8 mouse cellular contexts compared by ENCODE assay signal in the genomic region with DNA sequence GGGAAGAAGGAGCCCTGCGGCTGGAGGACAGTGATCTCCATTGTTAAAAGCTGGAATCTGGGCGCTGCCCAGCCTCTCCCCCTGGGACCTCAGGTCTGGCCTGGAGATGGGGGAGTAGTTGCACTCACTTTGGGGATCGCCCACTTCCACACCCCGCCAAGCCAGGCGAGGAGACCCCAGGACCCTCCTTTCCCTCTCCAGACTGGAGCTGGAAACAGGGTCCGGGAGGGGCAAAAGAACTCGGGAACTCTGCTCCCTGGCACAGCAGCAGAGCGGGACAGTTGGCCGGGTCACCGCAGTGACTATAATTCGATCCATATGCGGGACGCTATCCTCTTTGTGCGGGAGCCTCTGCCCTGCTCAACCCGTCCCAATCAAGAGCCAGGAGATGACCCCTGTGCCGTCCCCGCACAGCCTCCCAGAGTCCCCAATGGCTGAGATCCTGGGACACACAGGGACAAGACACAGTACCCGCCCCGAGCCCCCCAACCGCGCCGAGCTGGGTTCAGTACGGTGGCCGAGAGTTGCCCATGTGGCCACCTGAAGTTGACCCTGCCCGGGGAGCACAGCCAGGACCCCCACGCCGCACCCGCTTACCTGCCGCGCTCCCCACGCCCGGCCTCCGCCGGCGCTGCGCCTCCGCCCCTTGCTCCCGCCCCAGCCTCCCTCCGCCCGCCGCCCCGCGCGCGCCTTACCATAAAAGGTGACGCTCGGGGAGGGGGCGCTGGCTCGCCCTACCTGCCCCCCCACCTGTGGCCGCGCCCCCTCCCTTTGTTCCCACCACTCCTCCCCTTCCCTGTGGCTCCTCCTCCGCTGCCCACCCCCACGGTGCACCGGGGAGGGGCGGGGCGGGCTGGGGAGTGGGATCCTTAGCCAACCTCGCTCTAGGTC. TPM values are rescaled to one million over a fixed set of nuclear protein-coding genes. Genes with fewer than 3 reads are reported as not detected.
DNase-seq lines count a peak whose midpoint lies in the region; ATAC-seq lines count a peak whose summit lies in the region.

No protein-coding gene starts in this region.

- no peak overlapping the region for H3K27ac ChIP-seq in forebrain, embryonic 11.5 days (ENCODE audit: low read depth, low read length)
- H3K27ac ChIP-seq in intestine, embryonic 16.5 days (ENCODE audit: low read length) = peak overlapping the region; percentile 91
- peak overlapping the region; percentile 20; the same call in 1 of the 2 replicates for H3K27ac ChIP-seq in midbrain, embryonic 12.5 days (replicated peaks)

- H3K9ac ChIP-seq in forebrain, embryonic 11.5 days (ENCODE audit: low read length) = peak overlapping the region; percentile 56
- peak overlapping the region; percentile 86 for H3K9ac ChIP-seq in intestine, embryonic 16.5 days (ENCODE audit: low read depth, low read length)
- peak overlapping the region; percentile 57 for H3K9ac ChIP-seq in midbrain, embryonic 12.5 days (replicated peaks)

- H3K4me2 ChIP-seq in forebrain, embryonic 11.5 days (ENCODE audit: low read depth, low read length, severe bottlenecking) = peak overlapping the region; percentile 80
- H3K4me2 ChIP-seq in intestine, embryonic 16.5 days (ENCODE audit: low read depth, low read length) = peak overlapping the region; percentile 82
- peak overlapping the region; percentile 71 for H3K4me2 ChIP-seq in midbrain, embryonic 12.5 days (replicated peaks)

- peak; percentile 25 for ATAC-seq in forebrain, embryonic 11.5 days (replicated peaks; ENCODE audit: low FRiP score)
- peak; percentile 24; the same call in 1 of the 2 replicates for ATAC-seq in intestine, embryonic 16.5 days
- peak; percentile 51; the same call in 1 of the 2 replicates for ATAC-seq in midbrain, embryonic 12.5 days (ENCODE audit: low FRiP score, low read depth)
- ATAC-seq in erythroid progenitor cell, adult 5-6 weeks (replicated peaks; ENCODE audit: low FRiP score, poor library complexity, severe bottlenecking) = no peak

- peaks cover 16% of the 10 kb centered on the region; the same call in 1 of the 2 replicates for H3K4me1 ChIP-seq in forebrain, embryonic 11.5 days (replicated peaks; ENCODE audit: control insufficient read depth, insufficient read depth, low read length)
- H3K4me1 ChIP-seq in intestine, embryonic 16.5 days (ENCODE audit: control insufficient read depth, insufficient read depth, low read length) = peaks cover 42% of the 10 kb centered on the region
- H3K4me1 ChIP-seq in midbrain, embryonic 12.5 days = peaks cover 27% of the 10 kb centered on the region

- H3K36me3 ChIP-seq in forebrain, embryonic 11.5 days (ENCODE audit: control insufficient read depth, insufficient read depth, low read length) = no peaks in the 10 kb centered on the region
- 0 out of 2 replicates have a peak, but pooled peaks cover 7% of the 10 kb centered on the region for H3K36me3 ChIP-seq in intestine, embryonic 16.5 days (ENCODE audit: control insufficient read depth, insufficient read depth, low read length)
- H3K36me3 ChIP-seq in midbrain, embryonic 12.5 days = no peaks in the 10 kb centered on the region

- no peaks in the 10 kb centered on the region for H3K9me3 ChIP-seq in forebrain, embryonic 11.5 days (ENCODE audit: control insufficient read depth, low read length)
- H3K9me3 ChIP-seq in intestine, embryonic 16.5 days (ENCODE audit: control insufficient read depth, low read length) = no peaks in the 10 kb centered on the region
- H3K9me3 ChIP-seq in midbrain, embryonic 12.5 days = no peaks in the 10 kb centered on the region

- DNase-seq in 3134 (ENCODE audit: extremely low read depth, insufficient read length, low spot score) = peak; percentile 66
- DNase-seq in 3T3-L1 (ENCODE audit: low read depth, low spot score) = peak; percentile 70
- DNase-seq in forebrain, embryonic 11.5 days (ENCODE audit: low spot score) = peak; percentile 75
- DNase-seq in frontal cortex, postnatal 25 days (ENCODE audit: low spot score in 2 of 2) = no peak
- DNase-seq in layer of hippocampus, postnatal 25 days (ENCODE audit: extremely low spot score in 1 of 2, low spot score in 1 of 2) = no peak

- WGBS in forebrain, embryonic 11.5 days = under 1% methylated on average over 28 of the region's 57 CpGs
- WGBS in intestine, embryonic 16.5 days = under 1% methylated on average over 36 of the region's 57 CpGs
- WGBS in midbrain, embryonic 12.5 days = 2% methylated on average over 37 of the region's 57 CpGs

- H3K4me3 ChIP-seq in forebrain, embryonic 11.5 days (ENCODE audit: low read depth, low read length) = peak overlapping the region; percentile 46
- H3K4me3 ChIP-seq in intestine, embryonic 16.5 days (ENCODE audit: low read length) = peak overlapping the region; percentile 64
- H3K4me3 ChIP-seq in midbrain, embryonic 12.5 days = peak overlapping the region; percentile 46

- H3K27me3 ChIP-seq in forebrain, embryonic 11.5 days (ENCODE audit: control insufficient read depth, insufficient read depth, low read length) = peaks cover 21% of the 10 kb centered on the region
- no peaks in the 10 kb centered on the region for H3K27me3 ChIP-seq in intestine, embryonic 16.5 days (replicated peaks; ENCODE audit: control insufficient read depth, insufficient read depth, low read length)
- H3K27me3 ChIP-seq in midbrain, embryonic 12.5 days = peaks cover 47% of the 10 kb centered on the region

RNA-seq across cellular contexts. Expression of a gene that starts 6.4 kb away (rescaled TPM):
- polyA plus RNA-seq in forebrain, embryonic 11.5 days (2014; fragmentation: Nextera tagmentation; extraction: Ambion mirVana) = 21.4 and 24.8 TPM in 2 replicates
- 63.8 and 66.2 TPM in 2 replicates for polyA plus RNA-seq in intestine, embryonic 16.5 days (2015; fragmentation: Nextera tagmentation; extraction: Ambion mirVana)
- 22.2 and 28.7 TPM in 2 replicates for polyA plus RNA-seq in midbrain, embryonic 12.5 days (2016; fragmentation: Nextera tagmentation; extraction: Ambion mirVana)
- 1 to 10 TPM; 1.3 to 1.5 TPM for total RNA-seq in layer of hippocampus, postnatal 25 days (2021)
- total RNA-seq in erythroid progenitor cell, adult 5-6 weeks (2015; ENCODE audit: low replicate concordance) = 0.72 and 2.9 TPM in 2 replicates
- total RNA-seq in erythroid progenitor cell, adult 5-6 weeks (2017; ENCODE audit: low replicate concordance) = 0.77 TPM in 1 of 2 replicates, not detected in the other

RNA-seq across cellular contexts. Expression of a gene that starts 18.9 kb away (rescaled TPM):
- polyA plus RNA-seq in forebrain, embryonic 11.5 days (2014; fragmentation: Nextera tagmentation; extraction: Ambion mirVana) = 0.28 TPM in 1 of 2 replicates, not detected in the other
- 31.7 and 36.4 TPM in 2 replicates for polyA plus RNA-seq in intestine, embryonic 16.5 days (2015; fragmentation: Nextera tagmentation; extraction: Ambion mirVana)
- polyA plus RNA-seq in midbrain, embryonic 12.5 days (2016; fragmentation: Nextera tagmentation; extraction: Ambion mirVana) = 0.26 and 0.41 TPM in 2 replicates
- under 1 TPM; 0.44 to 0.45 TPM for total RNA-seq in layer of hippocampus, postnatal 25 days (2021)
- not detected in 2 replicates for total RNA-seq in erythroid progenitor cell, adult 5-6 weeks (2015; ENCODE audit: low replicate concordance)
- total RNA-seq in erythroid progenitor cell, adult 5-6 weeks (2017; ENCODE audit: low replicate concordance) = not detected in 2 replicates

RNA-seq across cellular contexts. Expression of a gene that starts 24.1 kb away (rescaled TPM):
- polyA plus RNA-seq in forebrain, embryonic 11.5 days (2014; fragmentation: Nextera tagmentation; extraction: Ambion mirVana) = 0.13 TPM in 1 of 2 replicates, not detected in the other
- 7.4 and 10.5 TPM in 2 replicates for polyA plus RNA-seq in intestine, embryonic 16.5 days (2015; fragmentation: Nextera tagmentation; extraction: Ambion mirVana)
- 0.06 TPM in 1 of 2 replicates, not detected in the other for polyA plus RNA-seq in midbrain, embryonic 12.5 days (2016; fragmentation: Nextera tagmentation; extraction: Ambion mirVana)
- total RNA-seq in layer of hippocampus, postnatal 25 days (2021) = 1 to 10 TPM; 1.8 to 3.2 TPM
- not detected in 2 replicates for total RNA-seq in erythroid progenitor cell, adult 5-6 weeks (2015; ENCODE audit: low replicate concordance)
- not detected in 2 replicates for total RNA-seq in erythroid progenitor cell, adult 5-6 weeks (2017; ENCODE audit: low replicate concordance)

Comparison
In these comparisons a context has a peak if more than half of its experiments do, and no peak if none do; other contexts are left out.
1. DNase-seq: peak in 3134 (single experiment), 3T3-L1 (single experiment) and forebrain, embryonic 11.5 days (single experiment); none in frontal cortex, postnatal 25 days (0 of 2) and layer of hippocampus, postnatal 25 days (0 of 2).
2. RNA of a gene that starts 18.9 kb away (polyA plus RNA-seq): 31.7 to 36.4 TPM in intestine, embryonic 16.5 days; 0.26 to 0.41 TPM in midbrain, embryonic 12.5 days and 0.28 TPM in forebrain, embryonic 11.5 days; every median in the first group is over 10 times any median in the second.
3. Peak in every context shown above with its lines, with median percentiles within 50 percentile points of each other: H3K4me2 ChIP-seq, H3K4me3 ChIP-seq and H3K9ac ChIP-seq.